Mouse (Mus musculus) cortical plate, adult 2 months (tissue): ENCODE data around the gene Asb18. TPM values are rescaled to one million over a fixed set of nuclear protein-coding genes. Genes with fewer than 3 reads are reported as not detected.

ENCODE experiments used
- H3K27ac ChIP-seq: fragments of 200-500 bp; 2 replicates; pipeline ENCODE4 v1.5.1; 2012; ENCODE audit warnings: low read length, control low read depth, inconsistent platforms; ENCODE audit not compliant: insufficient read depth
- H3K4me1 ChIP-seq: fragments of 200-500 bp; 2 replicates; pipeline ENCODE4 v1.6.1; 2011; ENCODE audit warnings: low read length; ENCODE audit not compliant: control insufficient read depth, insufficient read depth
- H3K4me3 ChIP-seq: fragments of 200-500 bp; 2 replicates; pipeline ENCODE4 v1.5.1; 2011; ENCODE audit warnings: mild to moderate bottlenecking, low read length, control low read depth; ENCODE audit not compliant: insufficient read depth
- CTCF ChIP-seq: fragments of 200-500 bp; IDR thresholded peaks from 2 replicates; pipeline ENCODE4 v1.5.1; 2011; ENCODE audit warnings: mild to moderate bottlenecking, control low read depth, low read length; ENCODE audit not compliant: insufficient read depth; ENCODE audit errors: extremely low read depth
- POLR2A ChIP-seq: fragments of 200-500 bp; IDR thresholded peaks from 2 replicates; pipeline ENCODE4 v1.6.1; 2011; ENCODE audit warnings: mild to moderate bottlenecking, low read length, control low read depth; ENCODE audit not compliant: insufficient read depth; ENCODE audit errors: extremely low read depth
- polyA plus RNA-seq: library from polyadenylated mRNA; depleted of rRNA; stranded (reverse); fragments of >200 nt; gene quantifications from 2 replicates; pipeline ENCODE4 v1.2.3, GENCODE M21; 2012

Gene Asb18
- polyA plus RNA-seq, 1 experiment = 1.3 TPM

DNA sequence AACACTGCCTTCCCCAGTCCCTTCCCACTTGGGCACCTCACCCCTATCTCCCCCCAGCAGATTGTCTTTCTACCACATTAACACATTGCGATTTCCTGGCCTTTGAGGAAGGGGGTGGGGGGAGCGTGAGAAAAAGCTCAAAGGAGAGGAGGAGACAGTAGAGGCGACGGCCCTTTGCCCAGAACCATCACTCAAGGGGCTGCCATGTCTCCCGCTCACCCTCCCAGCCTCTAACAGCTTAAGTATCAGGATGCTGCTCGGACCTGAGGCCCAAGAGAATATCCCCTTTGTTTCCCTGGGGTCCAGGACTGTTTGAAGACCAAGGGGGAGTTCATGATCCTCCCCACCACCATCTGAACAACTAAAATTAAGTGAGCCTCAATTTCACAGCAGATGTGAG is 85.3 kb downstream of the Asb18 start:
- Histone ChIP-seq H3K27ac (no peak overlapping the region), H3K4me3 (no peak overlapping the region), H3K4me1 (no peaks in the 10 kb centered on the region)
- no peak for TF ChIP-seq POLR2A

DNA sequence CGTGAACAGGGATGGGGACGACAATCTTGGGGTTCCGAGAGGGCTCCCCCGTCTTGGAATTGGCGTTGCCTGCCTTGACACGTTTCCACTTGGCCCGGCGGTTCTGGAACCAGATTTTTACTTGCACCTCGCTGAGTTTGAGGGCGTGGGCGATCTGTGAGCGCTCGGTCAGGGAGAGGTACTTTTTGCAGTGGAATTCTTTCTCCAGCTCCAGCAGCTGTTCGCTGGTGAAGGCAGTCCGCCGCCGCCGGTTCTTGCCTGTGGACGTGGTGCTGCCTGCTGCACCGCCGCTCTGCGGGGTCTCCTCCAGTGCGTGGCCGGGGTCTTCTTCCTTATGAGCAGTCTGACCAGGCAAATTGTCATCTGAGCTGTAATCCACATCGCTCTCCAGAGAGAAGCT is 85.8 kb downstream of the Asb18 start:
- TF ChIP-seq POLR2A = no peak
- TF ChIP-seq CTCF = no peak
- Histone ChIP-seq H3K27ac (no peak overlapping the region), H3K4me1 (no peaks in the 10 kb centered on the region), H3K4me3 (no peak overlapping the region)

DNA sequence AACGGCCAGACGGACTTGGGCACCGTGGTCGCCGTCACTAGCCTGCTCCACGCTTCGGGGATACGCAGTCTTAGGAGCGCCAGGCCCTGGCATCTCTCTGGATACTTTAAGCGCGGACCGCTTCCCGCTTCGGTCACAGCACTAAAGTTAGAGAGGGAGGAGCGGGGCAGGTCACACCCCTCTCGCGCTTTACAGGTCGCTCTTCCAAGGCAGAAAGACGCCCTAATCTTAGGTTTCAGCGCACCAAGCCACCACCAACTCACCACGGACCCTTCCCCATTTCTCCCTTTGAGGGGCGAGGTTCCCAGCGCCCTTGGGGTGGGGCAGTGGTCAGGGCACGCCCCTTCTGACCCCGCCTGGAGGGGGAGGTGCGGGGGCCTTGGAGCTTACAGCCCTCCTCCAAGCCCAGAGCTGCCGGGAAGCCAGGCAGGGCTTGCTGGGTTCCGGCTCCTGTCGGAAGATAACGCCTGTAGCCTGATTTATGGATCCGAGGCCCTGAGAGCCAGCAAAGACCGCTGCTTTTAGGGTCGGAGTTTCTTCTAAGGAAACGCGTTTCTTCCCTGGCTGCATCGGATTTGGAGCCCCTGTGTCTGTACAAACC is 87.3 kb downstream of the Asb18 start:
- no peak overlapping the region for H3K4me3 ChIP-seq
- TF ChIP-seq CTCF (no peak), POLR2A (no peak)
- H3K4me1 ChIP-seq = no peaks in the 10 kb centered on the region
- no peak overlapping the region for H3K27ac ChIP-seq

DNA sequence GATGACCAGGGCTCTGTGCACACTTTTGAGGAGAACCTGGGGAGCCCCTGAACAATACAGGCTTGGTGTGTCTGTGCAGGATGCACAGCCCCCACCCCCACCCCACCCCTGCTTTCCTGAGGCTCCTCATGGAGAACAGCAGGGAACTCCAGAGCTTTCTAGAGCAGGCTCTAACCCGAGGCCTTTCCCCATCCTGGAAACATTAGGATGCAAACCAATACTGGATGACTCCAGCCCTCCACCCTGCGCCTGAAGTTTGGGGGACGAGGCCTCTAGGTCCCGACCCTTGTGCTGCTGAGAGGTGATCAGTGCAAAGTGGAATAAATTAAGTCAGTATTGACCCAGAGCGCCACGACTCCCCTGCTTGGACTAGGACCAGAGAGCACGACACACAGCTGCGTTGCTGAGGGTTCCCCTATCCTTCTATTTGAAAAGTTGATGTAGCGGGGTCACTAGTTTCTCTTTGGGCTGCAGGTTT is 87.8 kb downstream of the Asb18 start:
- Histone ChIP-seq H3K4me3 (no peak overlapping the region), H3K4me1 (no peaks in the 10 kb centered on the region), H3K27ac (no peak overlapping the region)
- no peak for TF ChIP-seq POLR2A
- TF ChIP-seq CTCF = no peak

DNA sequence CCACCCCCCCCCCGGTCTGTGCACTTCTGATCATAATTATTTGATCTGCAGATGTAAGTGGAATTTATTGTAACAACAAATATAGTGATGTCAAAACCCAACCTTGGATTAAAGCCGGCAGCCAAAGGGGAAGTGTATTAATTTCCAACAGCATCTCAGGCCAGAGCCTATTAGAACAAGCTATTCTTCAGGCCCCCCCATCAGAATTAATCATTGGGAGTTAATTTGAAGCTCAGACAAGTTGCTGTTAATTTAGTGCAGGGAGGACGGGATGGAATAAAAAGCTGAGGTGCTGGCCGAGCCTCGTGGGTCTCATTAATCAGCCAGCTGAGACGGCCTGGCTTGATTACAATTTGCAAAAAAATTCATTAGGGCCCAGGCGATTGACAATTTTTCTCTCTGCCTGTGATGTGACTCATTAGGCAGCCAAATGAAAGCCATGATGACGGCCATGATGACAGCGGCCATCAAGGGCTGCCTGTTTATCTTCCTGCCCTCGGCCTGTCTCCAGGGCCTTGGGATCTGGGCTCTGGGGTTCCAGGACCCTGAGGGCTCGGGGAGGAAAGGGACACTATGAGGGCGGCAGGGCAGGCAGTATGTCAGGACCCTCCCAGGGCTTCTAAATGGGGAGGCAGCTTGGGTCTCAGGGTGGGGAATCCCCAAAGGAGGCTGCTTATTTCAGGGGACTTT is 88.8 kb downstream of the Asb18 start:
- H3K4me3 ChIP-seq = no peak overlapping the region
- no peaks in the 10 kb centered on the region for H3K4me1 ChIP-seq
- no peak overlapping the region for H3K27ac ChIP-seq
- no peak for TF ChIP-seq CTCF
- TF ChIP-seq POLR2A = no peak

DNA sequence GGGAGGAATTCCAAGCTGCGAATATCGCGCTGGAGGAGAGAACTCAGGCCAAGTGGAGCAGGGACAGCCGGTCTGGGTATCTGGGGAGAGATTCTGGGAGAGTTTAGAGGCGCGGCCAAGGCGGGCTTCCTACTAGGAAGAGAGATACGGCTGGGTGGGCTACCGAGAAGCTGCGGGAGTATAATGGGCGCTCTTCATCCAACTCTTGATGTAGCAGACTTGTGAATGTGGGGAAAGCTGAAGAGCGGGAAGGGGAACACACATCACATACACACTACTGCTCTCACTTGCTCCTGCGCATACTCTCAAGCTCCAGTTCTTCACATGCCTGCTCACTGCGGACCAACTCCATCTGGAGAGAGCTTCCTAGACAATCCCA is 90.8 kb downstream of the Asb18 start:
- TF ChIP-seq POLR2A (no peak), CTCF (no peak)
- Histone ChIP-seq H3K4me3 (no peak overlapping the region), H3K27ac (no peak overlapping the region), H3K4me1 (no peaks in the 10 kb centered on the region)

DNA sequence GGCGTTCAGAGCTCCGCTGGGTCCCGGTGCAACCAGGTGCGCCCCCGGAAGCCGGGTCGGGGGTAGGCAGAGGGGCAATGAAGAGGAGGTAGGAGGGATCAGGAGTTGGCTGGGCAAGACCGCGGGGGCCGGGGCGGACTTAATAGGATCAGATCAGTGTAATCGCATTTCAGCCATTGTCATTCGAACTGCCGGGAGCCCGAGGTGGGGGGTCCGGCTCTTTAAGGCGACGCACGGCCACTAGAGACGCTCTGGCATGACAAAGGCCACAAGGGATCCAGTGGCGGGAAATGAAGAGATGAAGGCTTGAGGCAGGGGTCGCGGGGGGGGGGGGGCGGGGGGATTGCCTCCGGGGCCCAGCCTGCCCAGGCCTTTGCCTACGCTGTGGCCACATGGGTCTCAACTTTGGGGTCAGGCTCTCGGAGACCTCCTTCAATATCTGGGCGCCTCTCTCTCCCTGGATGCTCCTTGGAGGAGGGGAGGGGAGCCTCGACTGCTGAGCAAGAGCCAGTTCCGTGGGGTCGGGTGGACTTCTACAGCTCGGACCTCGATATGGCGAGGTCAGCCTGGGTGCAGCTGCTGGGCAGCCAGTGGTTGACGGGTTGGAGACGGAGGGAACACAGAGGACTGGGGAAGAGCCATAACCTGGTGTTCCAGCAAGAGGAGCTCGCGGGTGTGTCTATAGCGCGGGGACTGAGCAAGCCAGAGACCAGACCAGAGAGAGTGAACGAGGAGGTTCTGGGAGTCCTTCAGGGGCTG is 91.4 kb downstream of the Asb18 start:
- H3K4me3 ChIP-seq = no peak overlapping the region
- no peaks in the 10 kb centered on the region for H3K4me1 ChIP-seq
- TF ChIP-seq POLR2A = no peak
- H3K27ac ChIP-seq = no peak overlapping the region

DNA sequence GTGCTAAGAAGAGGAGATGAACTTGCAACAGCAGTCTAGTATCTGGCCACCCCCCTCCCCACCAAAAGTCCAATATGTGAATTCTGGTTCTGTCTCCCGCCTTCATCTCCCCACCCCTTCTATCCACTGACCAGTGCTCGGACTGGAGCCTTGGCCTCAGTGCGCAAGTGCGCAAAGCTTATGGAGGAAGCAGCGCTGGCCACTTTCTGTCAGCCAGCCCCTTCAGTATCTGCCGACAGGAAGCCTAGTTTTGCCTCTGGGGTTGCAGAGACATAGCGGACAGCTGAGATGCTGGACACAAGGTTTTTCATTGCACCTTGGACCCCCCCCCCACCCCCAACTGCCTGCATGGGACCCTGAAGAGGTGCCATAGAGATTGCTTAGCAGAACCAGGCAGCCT is 92.2 kb downstream of the Asb18 start:
- Histone ChIP-seq H3K4me1 (no peaks in the 10 kb centered on the region), H3K27ac (no peak overlapping the region), H3K4me3 (no peak overlapping the region)
- TF ChIP-seq POLR2A = no peak
- TF ChIP-seq CTCF = no peak

DNA sequence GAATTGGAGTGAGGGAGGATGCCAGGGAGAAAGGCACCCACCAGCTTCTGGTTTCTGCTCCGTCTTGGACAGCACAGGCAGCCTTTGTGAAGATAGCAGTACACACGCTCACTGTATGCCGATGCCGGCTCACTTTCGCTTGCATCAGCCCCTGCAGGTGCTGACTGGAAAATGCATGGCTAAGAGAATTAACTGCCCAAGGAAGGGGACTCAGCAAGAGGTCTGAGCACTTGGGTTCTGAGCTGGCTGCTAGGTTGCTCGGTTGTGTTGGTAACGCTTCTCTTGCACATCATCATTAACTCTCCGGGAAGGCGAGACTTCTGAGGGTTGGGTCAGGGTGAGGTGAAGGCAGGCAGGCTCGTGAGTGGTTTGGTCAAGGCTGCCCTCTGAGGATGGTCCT is 92.7 kb downstream of the Asb18 start:
- Histone ChIP-seq H3K27ac (no peak overlapping the region), H3K4me1 (no peaks in the 10 kb centered on the region), H3K4me3 (no peak overlapping the region)
- TF ChIP-seq CTCF (no peak), POLR2A (no peak)

DNA sequence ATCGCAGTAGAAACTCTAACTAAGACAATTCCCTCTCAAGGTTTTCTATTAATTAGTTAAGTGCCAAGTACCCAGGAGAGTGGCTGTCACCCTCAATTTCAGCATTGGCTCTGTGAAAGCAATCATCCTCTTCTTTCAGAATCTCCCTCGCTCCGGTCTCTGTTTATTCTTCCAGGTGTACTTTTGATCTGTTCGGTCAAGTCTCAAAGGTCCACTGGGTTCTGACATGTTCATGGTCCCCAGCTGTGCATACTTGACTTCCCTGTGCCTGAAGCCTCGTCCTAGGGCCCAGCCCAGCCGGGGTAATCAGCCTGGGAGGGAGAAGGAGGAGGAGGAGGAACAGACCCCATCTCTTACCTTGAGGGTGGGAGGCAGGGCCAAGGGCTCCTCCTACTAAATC is 95.3 kb downstream of the Asb18 start:
- H3K4me1 ChIP-seq = no peaks in the 10 kb centered on the region
- H3K27ac ChIP-seq = no peak overlapping the region
- no peak for TF ChIP-seq CTCF
- TF ChIP-seq POLR2A = no peak
- H3K4me3 ChIP-seq = no peak overlapping the region
